17 mouse cellular contexts compared by ENCODE assay signal in genomic region chr6:29496270-29496669, GRCm38 (mm10). TPM values are rescaled to one million over a fixed set of nuclear protein-coding genes. Genes with fewer than 3 reads are reported as not detected.
DNase-seq lines count a peak whose midpoint lies in the region; ATAC-seq lines count a peak whose summit lies in the region.
"Had no signal": no experiment of that assay in that cellular context is flagged by ENCODE, and none has a peak within 500 bp of the region (broad histone marks: within the 10 kb centered on the region; RNA-seq: fewer than 3 reads in every experiment).

No protein-coding gene starts in this region.

- no peaks in the 10 kb centered on the region for H3K36me3 ChIP-seq in forebrain, embryonic 13.5 days (ENCODE audit: poor library complexity, severe bottlenecking)
- H3K36me3 ChIP-seq in forebrain, embryonic 16.5 days (ENCODE audit: control insufficient read depth, insufficient read depth) = no peaks in the 10 kb centered on the region
- H3K36me3 ChIP-seq in hindbrain, embryonic 12.5 days = no peaks in the 10 kb centered on the region
- H3K36me3 ChIP-seq in hindbrain, embryonic 11.5 days (ENCODE audit: control insufficient read depth, insufficient read depth, low read length) = no peaks in the 10 kb centered on the region
- H3K36me3 ChIP-seq in midbrain, embryonic 12.5 days = no peaks in the 10 kb centered on the region
- H3K36me3 ChIP-seq in midbrain, embryonic 14.5 days (ENCODE audit: control insufficient read depth, insufficient read depth, low read length) = no peaks in the 10 kb centered on the region
- no peaks in the 10 kb centered on the region for H3K36me3 ChIP-seq in midbrain, embryonic 16.5 days (ENCODE audit: control insufficient read depth, insufficient read depth, low read length)

- H3K27me3 ChIP-seq in forebrain, embryonic 13.5 days = peaks cover 44% of the 10 kb centered on the region
- peaks cover 27% of the 10 kb centered on the region for H3K27me3 ChIP-seq in forebrain, embryonic 16.5 days (replicated peaks; ENCODE audit: control insufficient read depth, insufficient read depth, low read length)
- peaks cover 64% of the 10 kb centered on the region for H3K27me3 ChIP-seq in hindbrain, embryonic 12.5 days
- H3K27me3 ChIP-seq in hindbrain, embryonic 11.5 days (ENCODE audit: control insufficient read depth, insufficient read depth, low read length) = peaks cover 19% of the 10 kb centered on the region
- H3K27me3 ChIP-seq in midbrain, embryonic 12.5 days = peaks cover 49% of the 10 kb centered on the region
- peaks cover 13% of the 10 kb centered on the region for H3K27me3 ChIP-seq in midbrain, embryonic 14.5 days (ENCODE audit: control insufficient read depth, insufficient read depth, low read length)
- peaks cover 21% of the 10 kb centered on the region for H3K27me3 ChIP-seq in midbrain, embryonic 16.5 days (ENCODE audit: control insufficient read depth, insufficient read depth, low read depth, low read length)

- H3K9me3 ChIP-seq in forebrain, embryonic 13.5 days (replicated peaks) = no peaks in the 10 kb centered on the region
- no peaks in the 10 kb centered on the region for H3K9me3 ChIP-seq in forebrain, embryonic 16.5 days (ENCODE audit: control insufficient read depth, low read length)
- no peaks in the 10 kb centered on the region for H3K9me3 ChIP-seq in hindbrain, embryonic 12.5 days (replicated peaks)
- H3K9me3 ChIP-seq in hindbrain, embryonic 11.5 days (ENCODE audit: control insufficient read depth, low read length) = no peaks in the 10 kb centered on the region
- H3K9me3 ChIP-seq in midbrain, embryonic 12.5 days = no peaks in the 10 kb centered on the region
- H3K9me3 ChIP-seq in midbrain, embryonic 14.5 days (ENCODE audit: control insufficient read depth, low read length) = no peaks in the 10 kb centered on the region
- H3K9me3 ChIP-seq in midbrain, embryonic 16.5 days (replicated peaks; ENCODE audit: control insufficient read depth, low read length, poor library complexity, severe bottlenecking) = no peaks in the 10 kb centered on the region

- 15% methylated on average over 24 of the region's 25 CpGs for whole genome bisulfite sequencing in forebrain, embryonic 13.5 days
- 13% methylated on average over 25 of the region's 25 CpGs for WGBS in forebrain, embryonic 16.5 days
- WGBS in hindbrain, embryonic 12.5 days = 15% methylated on average over 25 of the region's 25 CpGs
- WGBS in hindbrain, embryonic 11.5 days = 16% methylated on average over 25 of the region's 25 CpGs
- 14% methylated on average over 25 of the region's 25 CpGs for WGBS in midbrain, embryonic 12.5 days
- WGBS in midbrain, embryonic 14.5 days = 14% methylated on average over 15 of the region's 25 CpGs
- 13% methylated on average over 25 of the region's 25 CpGs for WGBS in midbrain, embryonic 16.5 days

- no peak overlapping the region for H3K27ac ChIP-seq in forebrain, embryonic 13.5 days
- H3K27ac ChIP-seq in forebrain, embryonic 16.5 days (ENCODE audit: low read length) = no peak overlapping the region
- no peak overlapping the region for H3K27ac ChIP-seq in hindbrain, embryonic 12.5 days
- H3K27ac ChIP-seq in hindbrain, embryonic 11.5 days (ENCODE audit: low read depth, low read length) = no peak overlapping the region
- H3K27ac ChIP-seq in midbrain, embryonic 12.5 days (replicated peaks) = no peak overlapping the region
- no peak overlapping the region for H3K27ac ChIP-seq in midbrain, embryonic 14.5 days (replicated peaks; ENCODE audit: low read depth, low read length)
- H3K27ac ChIP-seq in midbrain, embryonic 16.5 days (ENCODE audit: low read length) = no peak overlapping the region

- no peak overlapping the region for H3K9ac ChIP-seq in forebrain, embryonic 13.5 days
- no peak overlapping the region for H3K9ac ChIP-seq in forebrain, embryonic 16.5 days (replicated peaks; ENCODE audit: low read depth, low read length)
- H3K9ac ChIP-seq in hindbrain, embryonic 12.5 days = no peak overlapping the region
- H3K9ac ChIP-seq in hindbrain, embryonic 11.5 days (ENCODE audit: low read depth, low read length) = no peak overlapping the region
- H3K9ac ChIP-seq in midbrain, embryonic 12.5 days (replicated peaks) = no peak overlapping the region
- no peak overlapping the region for H3K9ac ChIP-seq in midbrain, embryonic 14.5 days (replicated peaks; ENCODE audit: low read length)
- H3K9ac ChIP-seq in midbrain, embryonic 16.5 days (ENCODE audit: low read depth, low read length) = no peak overlapping the region

- H3K4me1 ChIP-seq in forebrain, embryonic 13.5 days = 0 out of 2 replicates have a peak, but pooled peaks cover 7% of the 10 kb centered on the region
- no peaks in the 10 kb centered on the region for H3K4me1 ChIP-seq in forebrain, embryonic 16.5 days (replicated peaks; ENCODE audit: control insufficient read depth, insufficient read depth, low read length)
- H3K4me1 ChIP-seq in hindbrain, embryonic 12.5 days = 0 out of 2 replicates have a peak, but pooled peaks cover 5% of the 10 kb centered on the region
- no peaks in the 10 kb centered on the region for H3K4me1 ChIP-seq in hindbrain, embryonic 11.5 days (replicated peaks; ENCODE audit: control insufficient read depth, insufficient read depth, low read length)
- H3K4me1 ChIP-seq in midbrain, embryonic 12.5 days = peaks cover 4% of the 10 kb centered on the region
- H3K4me1 ChIP-seq in midbrain, embryonic 14.5 days (ENCODE audit: control insufficient read depth, insufficient read depth, low read length) = 0 out of 2 replicates have a peak, but pooled peaks cover 4% of the 10 kb centered on the region
- H3K4me1 ChIP-seq in midbrain, embryonic 16.5 days (ENCODE audit: control insufficient read depth, insufficient read depth, low read length) = no peaks in the 10 kb centered on the region

- no peak for DNase-seq in hindbrain, embryonic 11.5 days (ENCODE audit: low spot score)
- no peak for DNase-seq in midbrain, embryonic 14.5 days
- DNase-seq in adrenal gland, adult 18-20 months (ENCODE audit: low spot score in 2 of 2) = no peak
- DNase-seq: adrenal gland, postnatal 14 days; cerebellum, adult 9-11 months; gastrocnemius, postnatal 25 days; lung, adult 2 months had no signal

- H3K4me2 ChIP-seq in forebrain, embryonic 13.5 days = peak overlapping the region; percentile 25; the same call in 1 of the 2 replicates
- no peak overlapping the region for H3K4me2 ChIP-seq in forebrain, embryonic 16.5 days (ENCODE audit: low read length)
- H3K4me2 ChIP-seq in hindbrain, embryonic 12.5 days (replicated peaks) = peak overlapping the region; percentile 21; the same call in 1 of the 2 replicates
- H3K4me2 ChIP-seq in hindbrain, embryonic 11.5 days (replicated peaks; ENCODE audit: low read depth, low read length) = no peak overlapping the region
- H3K4me2 ChIP-seq in midbrain, embryonic 12.5 days (replicated peaks) = peak overlapping the region; percentile 28
- H3K4me2 ChIP-seq in midbrain, embryonic 14.5 days (ENCODE audit: low read length) = no peak overlapping the region
- H3K4me2 ChIP-seq in midbrain, embryonic 16.5 days (ENCODE audit: low read length) = 0 out of 2 replicates have a peak overlapping the region, but pooled peaks have one; percentile 16

- ATAC-seq in forebrain, embryonic 13.5 days = no peak
- no peak for ATAC-seq in forebrain, embryonic 16.5 days
- ATAC-seq in hindbrain, embryonic 12.5 days (ENCODE audit: low FRiP score) = no peak
- no peak for ATAC-seq in hindbrain, embryonic 11.5 days (ENCODE audit: low FRiP score)
- ATAC-seq in midbrain, embryonic 12.5 days (ENCODE audit: low FRiP score, low read depth) = no peak
- no peak for ATAC-seq in midbrain, embryonic 14.5 days (ENCODE audit: low FRiP score, low TSS enrichment)
- ATAC-seq in midbrain, embryonic 16.5 days = no peak
- ATAC-seq: inflammation-experienced regulatory T-cells, adult 6 months had no signal

- H3K4me3 ChIP-seq in forebrain, embryonic 13.5 days = no peak overlapping the region
- no peak overlapping the region for H3K4me3 ChIP-seq in forebrain, embryonic 16.5 days (replicated peaks; ENCODE audit: low read length)
- H3K4me3 ChIP-seq in hindbrain, embryonic 12.5 days = no peak overlapping the region
- H3K4me3 ChIP-seq in hindbrain, embryonic 11.5 days (ENCODE audit: low read depth, low read length) = no peak overlapping the region
- H3K4me3 ChIP-seq in midbrain, embryonic 12.5 days = 0 out of 2 replicates have a peak overlapping the region, but pooled peaks have one; percentile 10
- no peak overlapping the region for H3K4me3 ChIP-seq in midbrain, embryonic 14.5 days (replicated peaks; ENCODE audit: low read depth, low read length)
- H3K4me3 ChIP-seq in midbrain, embryonic 16.5 days (ENCODE audit: low read depth, low read length) = no peak overlapping the region

RNA-seq across cellular contexts. Expression of gene Kcp, which starts 11.5 kb away (rescaled TPM):
- 6.3 and 8.0 TPM in 2 replicates for polyA plus RNA-seq in forebrain, embryonic 13.5 days (2015; fragmentation: Nextera tagmentation; extraction: Ambion mirVana)
- 15.4 and 17.1 TPM in 2 replicates for polyA plus RNA-seq in forebrain, embryonic 16.5 days (2015; fragmentation: Nextera tagmentation; extraction: Ambion mirVana)
- 22.0 and 24.7 TPM in 2 replicates for polyA plus RNA-seq in hindbrain, embryonic 12.5 days (2016; fragmentation: Nextera tagmentation; extraction: Ambion mirVana)
- 11.3 and 12.9 TPM in 2 replicates for polyA plus RNA-seq in hindbrain, embryonic 11.5 days (2014; fragmentation: Nextera tagmentation; extraction: Ambion mirVana)
- polyA plus RNA-seq in midbrain, embryonic 12.5 days (2016; fragmentation: Nextera tagmentation; extraction: Ambion mirVana) = 13.7 and 17.2 TPM in 2 replicates
- 11.6 and 12.1 TPM in 2 replicates for polyA plus RNA-seq in midbrain, embryonic 14.5 days (2014; fragmentation: Nextera tagmentation; extraction: Ambion mirVana)
- 14.1 and 16.7 TPM in 2 replicates for polyA plus RNA-seq in midbrain, embryonic 16.5 days (2015; fragmentation: Nextera tagmentation; extraction: Ambion mirVana)
- 1 to 10 TPM; 2.4 to 7.9 TPM for total RNA-seq in adrenal gland, adult 18-20 months (2021)

RNA-seq across cellular contexts. Expression of gene Atp6v1fnb, which starts 25.0 kb away (rescaled TPM):
- polyA plus RNA-seq in forebrain, embryonic 13.5 days (2015; fragmentation: Nextera tagmentation; extraction: Ambion mirVana) = 0.41 and 0.45 TPM in 2 replicates
- not detected in 2 replicates for polyA plus RNA-seq in forebrain, embryonic 16.5 days (2015; fragmentation: Nextera tagmentation; extraction: Ambion mirVana)
- polyA plus RNA-seq in hindbrain, embryonic 12.5 days (2016; fragmentation: Nextera tagmentation; extraction: Ambion mirVana) = 0.43 TPM in 1 of 2 replicates, not detected in the other
- not detected in 2 replicates for polyA plus RNA-seq in hindbrain, embryonic 11.5 days (2014; fragmentation: Nextera tagmentation; extraction: Ambion mirVana)
- not detected in 2 replicates for polyA plus RNA-seq in midbrain, embryonic 12.5 days (2016; fragmentation: Nextera tagmentation; extraction: Ambion mirVana)
- polyA plus RNA-seq in midbrain, embryonic 14.5 days (2014; fragmentation: Nextera tagmentation; extraction: Ambion mirVana) = 0.84 TPM in 1 of 2 replicates, not detected in the other
- polyA plus RNA-seq in midbrain, embryonic 16.5 days (2015; fragmentation: Nextera tagmentation; extraction: Ambion mirVana) = 0.41 and 0.45 TPM in 2 replicates
- total RNA-seq in adrenal gland, adult 18-20 months (2021) = under 1 TPM in 1 of 2 experiments, not detected in 1; 0.93 TPM
- total RNA-seq: adrenal gland, postnatal 14 days; gastrocnemius, postnatal 25 days; MEL had no signal
- polyA plus RNA-seq: inflammation-experienced regulatory T-cells, adult 6 months; limb, embryonic 14.5 days; neural tube, embryonic 11.5 days; thymus, postnatal 0 days had no signal

RNA-seq across cellular contexts. Expression of gene Atp6v1f, which starts 28.8 kb away (rescaled TPM):
- 289 and 294 TPM in 2 replicates for polyA plus RNA-seq in forebrain, embryonic 13.5 days (2015; fragmentation: Nextera tagmentation; extraction: Ambion mirVana)
- polyA plus RNA-seq in forebrain, embryonic 16.5 days (2015; fragmentation: Nextera tagmentation; extraction: Ambion mirVana) = 295 and 324 TPM in 2 replicates
- 215 and 230 TPM in 2 replicates for polyA plus RNA-seq in hindbrain, embryonic 12.5 days (2016; fragmentation: Nextera tagmentation; extraction: Ambion mirVana)
- polyA plus RNA-seq in hindbrain, embryonic 11.5 days (2014; fragmentation: Nextera tagmentation; extraction: Ambion mirVana) = 209 and 215 TPM in 2 replicates
- 210 and 211 TPM in 2 replicates for polyA plus RNA-seq in midbrain, embryonic 12.5 days (2016; fragmentation: Nextera tagmentation; extraction: Ambion mirVana)
- polyA plus RNA-seq in midbrain, embryonic 14.5 days (2014; fragmentation: Nextera tagmentation; extraction: Ambion mirVana) = 318 and 408 TPM in 2 replicates
- 311 and 340 TPM in 2 replicates for polyA plus RNA-seq in midbrain, embryonic 16.5 days (2015; fragmentation: Nextera tagmentation; extraction: Ambion mirVana)
- 100 to 1,000 TPM; 231 to 238 TPM for total RNA-seq in adrenal gland, adult 18-20 months (2021)

RNA-seq across cellular contexts. Expression of gene Irf5, which starts 30.2 kb away (rescaled TPM):
- polyA plus RNA-seq in forebrain, embryonic 13.5 days (2015; fragmentation: Nextera tagmentation; extraction: Ambion mirVana) = 1.0 and 1.2 TPM in 2 replicates
- polyA plus RNA-seq in forebrain, embryonic 16.5 days (2015; fragmentation: Nextera tagmentation; extraction: Ambion mirVana) = 1.5 and 2.2 TPM in 2 replicates
- 2.9 and 3.2 TPM in 2 replicates for polyA plus RNA-seq in hindbrain, embryonic 12.5 days (2016; fragmentation: Nextera tagmentation; extraction: Ambion mirVana)
- 2.5 and 2.7 TPM in 2 replicates for polyA plus RNA-seq in hindbrain, embryonic 11.5 days (2014; fragmentation: Nextera tagmentation; extraction: Ambion mirVana)
- polyA plus RNA-seq in midbrain, embryonic 12.5 days (2016; fragmentation: Nextera tagmentation; extraction: Ambion mirVana) = 1.5 and 2.7 TPM in 2 replicates
- polyA plus RNA-seq in midbrain, embryonic 14.5 days (2014; fragmentation: Nextera tagmentation; extraction: Ambion mirVana) = 1.1 and 1.9 TPM in 2 replicates
- polyA plus RNA-seq in midbrain, embryonic 16.5 days (2015; fragmentation: Nextera tagmentation; extraction: Ambion mirVana) = 1.5 and 1.7 TPM in 2 replicates
- total RNA-seq in adrenal gland, adult 18-20 months (2021) = 1 to 10 TPM; 7.3 to 8.6 TPM

Comparison
In these comparisons a context has a peak if more than half of its experiments do, and no peak if none do; other contexts are left out.
1. H3K4me2 ChIP-seq: peak in forebrain, embryonic 13.5 days (single experiment), hindbrain, embryonic 12.5 days (single experiment), midbrain, embryonic 12.5 days (single experiment) and midbrain, embryonic 16.5 days (single experiment); none in forebrain, embryonic 16.5 days (single experiment), hindbrain, embryonic 11.5 days (single experiment) and midbrain, embryonic 14.5 days (single experiment).